Mouse (Mus musculus) T-helper 17 cell (primary cell): ENCODE data around the gene Creb3l4.
"Not testable (repeated sequence)": the region's sequence is repeated elsewhere in the genome, so short reads cannot be mapped to it uniquely, and the experiment has no call there.

Source experiments
- in situ Hi-C, 2 experiments: fragments of 300-600 bp; cut with MboI, MseI; formaldehyde crosslinking; loops; 1 replicate in 1 of 2; 2 replicates in 1 of 2; pipeline ENCODE4 v1.15.1; 2025; ENCODE audit warnings: high pct_unique_total_duplicates in 2 of 2

Gene Creb3l4

GRCm38 (mm10) chr3:90242984-90243775, at the start of gene Creb3l4:
Creb3l4 (minus strand) TSS chr3:90243512.
- in situ Hi-C loops: no loop called here

GRCm38 (mm10) chr3:90292345-90293275, 49.3 kb upstream of the Creb3l4 start, which contains the start of gene Gatad2b:
Gatad2b (plus strand) TSS chr3:90293178.
- in situ Hi-C loops: no loop called here

GRCm38 (mm10) chr3:90291982-90292344, 48.7 kb upstream of the Creb3l4 start:
- in situ Hi-C loops: no loop called here

- in situ Hi-C loops: no loop called here
Measured at GRCm38 (mm10) chr3:90290602-90291001, 47.3 kb upstream of the Creb3l4 start.

- in situ Hi-C loops: not testable (repeated sequence)
Measured at GRCm38 (mm10) chr3:90289403-90289802, 46.1 kb upstream of the Creb3l4 start.

DNA sequence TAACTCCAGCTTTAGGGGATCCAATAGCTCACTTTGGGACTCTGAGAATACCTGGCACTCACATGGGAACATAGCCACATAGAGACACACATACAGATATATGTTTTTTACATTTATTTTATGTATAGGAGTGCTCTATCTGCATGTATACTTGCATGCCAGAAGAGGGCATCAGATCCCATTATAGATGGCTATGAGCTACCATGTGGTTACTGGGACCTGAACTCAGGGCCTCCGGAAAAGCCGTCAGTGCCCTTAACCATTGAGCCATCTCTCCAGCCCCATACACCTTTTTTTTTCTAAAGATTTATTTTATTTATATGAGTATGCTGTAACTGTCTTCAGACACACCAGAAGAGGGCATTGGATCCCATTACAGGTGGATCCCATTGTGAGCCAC, 40.8 kb upstream of the Creb3l4 start:
- in situ Hi-C loops: no loop called here

DNA sequence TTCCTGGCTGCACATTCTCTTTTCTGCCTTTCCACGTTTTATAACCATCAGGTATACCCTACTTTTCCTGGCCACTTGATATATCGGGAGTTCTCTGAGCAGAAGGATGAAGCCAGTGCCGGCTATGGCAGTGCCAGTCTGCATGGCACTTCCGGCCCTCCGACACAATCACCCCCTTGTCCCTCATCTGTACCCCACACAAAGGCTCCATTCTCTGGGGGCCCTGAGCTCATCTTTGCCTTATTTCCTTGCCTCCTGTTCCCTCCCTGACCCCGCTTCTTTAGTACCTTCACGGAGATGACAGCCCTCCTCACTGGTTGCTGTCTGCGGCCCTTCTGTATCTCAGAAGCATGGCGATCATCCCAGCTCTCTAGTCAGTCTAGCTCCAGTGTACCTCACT, 37.4 kb upstream of the Creb3l4 start:
- in situ Hi-C loops: no loop called here

- in situ Hi-C loops: no loop called here
Measured at GRCm38 (mm10) chr3:90279743-90280142, 36.4 kb upstream of the Creb3l4 start.

DNA sequence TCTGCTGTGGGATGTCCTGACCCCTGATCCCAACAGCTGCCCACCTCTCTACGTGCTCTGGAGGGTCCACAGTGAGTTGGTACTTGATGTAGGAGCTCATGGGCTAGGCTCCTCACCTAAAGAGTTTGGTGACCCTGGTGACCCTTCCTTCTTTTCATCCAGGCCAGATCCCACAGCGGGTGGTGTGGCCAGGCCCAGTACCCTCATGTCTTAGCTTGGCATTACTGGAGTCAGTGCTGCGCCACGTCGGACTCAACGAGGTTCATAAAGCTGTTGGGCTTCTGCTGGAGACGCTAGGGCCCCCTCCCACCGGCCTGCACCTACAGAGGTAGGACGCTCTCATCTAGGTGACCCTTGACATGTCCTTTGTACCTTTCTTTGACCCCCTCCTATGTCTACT, 35.9 kb upstream of the Creb3l4 start:
- in situ Hi-C loops: no loop called here

- in situ Hi-C loops: no loop called here
Measured at GRCm38 (mm10) chr3:90278211-90278610, 34.9 kb upstream of the Creb3l4 start.

GRCm38 (mm10) chr3:90277793-90278192, 34.5 kb upstream of the Creb3l4 start:
- in situ Hi-C loops: no loop called here

GRCm38 (mm10) chr3:90276858-90277257, 33.5 kb upstream of the Creb3l4 start:
- in situ Hi-C loops: no loop called here

DNA sequence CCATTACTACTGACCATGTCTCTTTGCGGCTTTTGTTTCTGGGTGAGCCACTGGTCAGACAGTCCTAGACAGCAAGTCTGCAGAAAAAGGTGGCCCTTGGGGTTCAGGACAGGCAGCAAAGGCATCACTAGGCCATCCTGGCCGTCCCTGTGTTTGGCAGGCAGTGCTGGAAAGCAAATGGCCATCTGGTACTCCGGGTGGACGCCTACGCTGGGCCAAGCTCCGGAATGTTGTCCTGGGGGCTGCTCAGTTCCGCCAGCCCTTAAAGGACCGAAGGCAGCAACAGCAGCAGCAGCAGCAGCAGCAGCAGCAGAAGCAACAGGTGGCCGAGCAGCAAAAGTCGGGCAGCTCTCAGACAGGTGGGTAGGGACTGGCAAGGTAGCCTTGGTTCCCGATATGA, 32.0 kb upstream of the Creb3l4 start:
- in situ Hi-C loops: no loop called here

GRCm38 (mm10) chr3:90273855-90274254, 30.5 kb upstream of the Creb3l4 start:
- in situ Hi-C loops: loop anchor here in 1 of 2 experiments (5.0 kb wide), 1 partner anchor 93 kb away; no protein-coding TSS in a partner anchor

DNA sequence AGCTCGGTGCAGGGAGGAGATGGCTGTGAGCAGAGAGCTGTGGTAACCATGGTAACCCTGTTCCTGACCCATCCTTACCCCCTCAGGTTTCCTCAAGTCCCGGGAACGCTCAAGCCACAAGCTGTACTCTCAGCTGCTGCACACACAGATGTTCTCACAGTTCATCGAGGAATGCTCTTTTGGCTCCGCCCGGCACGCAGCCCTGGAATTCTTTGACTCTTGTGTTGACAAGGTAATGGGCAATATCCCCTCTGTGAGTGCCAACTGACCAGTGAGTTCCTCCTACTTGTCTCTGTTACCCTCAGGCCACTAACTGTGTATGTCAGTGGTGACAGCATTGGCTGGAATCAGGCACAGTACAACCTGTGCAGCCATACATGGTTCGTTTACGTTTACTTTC, 28.9 kb upstream of the Creb3l4 start:
- in situ Hi-C loops: loop anchor here in 1 of 2 experiments (5.0 kb wide), 1 partner anchor 95 kb away; no protein-coding TSS in a partner anchor

DNA sequence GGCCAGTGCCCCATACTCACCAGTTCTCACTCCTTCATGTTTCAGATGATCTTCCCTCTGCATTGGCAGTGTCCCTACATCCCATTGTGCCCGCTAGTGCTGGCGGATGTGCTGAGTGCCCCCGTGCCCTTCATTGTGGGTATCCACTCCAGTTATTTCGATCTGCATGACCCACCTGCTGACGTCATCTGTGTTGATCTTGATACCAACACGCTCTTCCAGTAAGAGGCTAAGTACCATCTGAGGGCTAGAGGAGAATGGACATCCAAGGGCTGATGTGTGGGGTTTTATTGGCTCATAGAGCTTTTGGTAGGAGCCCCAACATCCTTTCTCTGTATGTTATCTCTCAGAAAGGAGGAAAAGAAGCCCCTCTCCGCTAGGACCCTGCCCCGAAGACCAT, 27.5 kb upstream of the Creb3l4 start:
- in situ Hi-C loops: loop anchor here in 1 of 2 experiments (5.0 kb wide), 1 partner anchor 97 kb away; no protein-coding TSS in a partner anchor

DNA sequence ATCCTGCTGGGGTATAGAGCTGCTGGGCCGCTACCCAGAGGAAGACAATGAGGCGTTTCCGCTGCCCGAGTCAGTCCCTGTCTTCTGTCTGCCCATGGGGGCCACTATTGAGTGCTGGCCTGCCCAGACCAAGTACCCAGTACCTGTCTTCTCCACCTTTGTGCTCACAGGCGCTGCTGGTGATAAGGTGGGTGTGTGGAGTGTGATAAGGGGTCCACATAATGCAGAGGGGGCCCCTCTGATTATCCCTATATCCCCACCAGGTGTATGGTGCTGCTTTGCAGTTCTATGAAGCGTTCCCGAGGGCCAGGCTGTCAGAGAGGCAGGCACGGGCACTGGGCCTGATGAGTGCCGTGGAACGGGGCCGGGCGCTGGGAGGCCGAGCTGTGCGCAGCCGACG, 25.7 kb upstream of the Creb3l4 start:
- in situ Hi-C loops: no loop called here

DNA sequence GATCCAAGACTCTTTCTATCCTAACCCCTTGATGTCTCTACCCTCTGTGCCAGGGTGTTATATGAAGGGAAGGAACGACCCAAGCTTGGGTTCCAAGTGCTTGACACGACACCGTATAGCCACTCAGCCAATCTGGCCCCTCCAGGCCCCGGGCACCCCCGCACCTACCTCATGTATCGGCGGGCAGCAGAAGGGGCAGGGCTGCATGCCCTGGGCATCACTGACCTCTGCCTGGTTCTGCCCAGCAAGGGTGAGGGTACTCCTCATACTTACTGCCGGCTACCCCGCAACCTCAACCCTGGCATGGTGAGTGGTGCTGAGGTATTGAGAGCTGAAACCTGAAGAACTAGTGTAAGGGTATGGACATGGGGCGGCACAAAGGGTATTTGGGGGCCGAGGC, 24.9 kb upstream of the Creb3l4 start:
- in situ Hi-C loops: no loop called here

DNA sequence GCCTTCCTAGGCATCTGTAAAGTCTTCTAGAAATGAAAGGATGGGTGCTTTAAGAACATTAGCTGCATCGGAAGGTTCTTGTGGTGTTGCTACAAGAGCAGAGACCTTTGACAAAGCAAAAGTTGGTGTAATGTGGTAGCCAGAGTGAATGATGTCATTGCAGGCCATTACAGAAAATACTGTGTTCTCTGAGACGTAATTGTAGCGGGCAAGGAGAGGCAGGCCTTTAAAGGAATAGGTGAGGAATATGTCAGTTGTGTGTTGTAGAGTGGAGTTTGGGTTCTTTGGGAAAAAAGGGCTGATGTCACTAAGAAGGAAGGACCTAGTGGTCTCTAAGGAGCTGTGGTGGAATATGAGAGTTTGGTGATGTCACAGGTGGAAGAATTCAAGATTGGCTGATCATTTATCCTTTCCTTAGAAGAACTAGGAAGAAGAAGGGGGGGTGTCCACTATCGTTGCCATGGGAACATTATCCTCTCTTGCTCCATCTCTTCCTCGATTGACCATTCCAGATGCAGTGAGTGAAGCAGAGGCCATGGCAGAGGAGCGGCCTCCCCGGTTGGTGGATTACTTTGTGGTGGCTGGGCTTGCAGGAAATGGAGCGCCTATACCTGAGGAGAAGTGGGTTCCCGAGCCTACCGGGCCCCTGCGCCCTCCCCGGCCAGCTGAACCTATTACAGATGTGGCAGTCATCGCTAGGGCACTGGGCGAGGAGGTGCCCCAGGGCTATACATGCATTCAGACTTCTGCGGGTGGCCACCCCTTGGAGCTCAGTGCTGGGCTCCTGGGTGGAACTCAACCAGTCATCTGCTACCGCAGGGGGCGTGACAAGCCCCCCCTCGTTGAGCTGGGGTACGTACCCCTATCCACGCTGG, 23.8 kb upstream of the Creb3l4 start:
- in situ Hi-C loops: no loop called here

DNA sequence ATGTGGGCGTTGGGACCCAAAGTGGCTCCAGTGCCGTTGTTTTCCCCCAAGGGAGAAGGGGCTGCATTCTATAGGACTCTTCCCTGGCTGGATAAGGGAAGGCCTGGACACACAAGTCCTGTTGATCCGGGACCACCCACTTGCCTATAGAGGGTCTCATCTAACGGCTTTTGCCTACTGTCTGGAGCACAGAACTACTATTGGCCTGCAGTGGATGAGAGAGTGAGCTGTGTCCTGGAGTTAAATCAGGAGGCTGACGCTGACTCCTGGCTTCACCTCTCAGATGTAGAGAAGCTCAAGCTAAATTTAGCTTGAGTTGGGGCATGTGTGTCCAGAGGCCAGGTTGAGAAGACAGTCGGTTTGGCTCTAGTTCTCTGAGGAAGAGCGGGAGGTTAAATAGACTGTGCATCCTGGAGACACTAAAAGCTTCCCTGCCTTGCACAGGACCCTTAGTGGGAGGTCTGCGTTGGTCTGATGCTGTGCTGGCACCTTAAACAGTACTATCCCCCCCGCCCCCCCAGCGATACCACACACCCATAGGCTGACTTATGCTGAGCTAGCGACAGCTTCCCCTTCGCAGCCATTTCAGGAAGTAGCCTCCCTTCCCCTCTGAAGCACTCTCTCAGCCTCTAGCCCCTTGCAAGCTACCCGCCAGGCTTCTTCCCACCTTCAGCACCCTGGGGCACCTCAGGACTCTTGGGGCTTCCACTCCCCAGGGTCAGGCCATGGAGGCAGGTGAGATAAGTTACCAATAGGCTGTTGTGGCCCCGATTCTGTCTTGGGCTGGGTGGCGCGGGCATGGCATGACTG, 22.8 kb upstream of the Creb3l4 start:
- in situ Hi-C loops: no loop called here
